ENCODE assay signal across 8 mouse cellular contexts in the genomic region with DNA sequence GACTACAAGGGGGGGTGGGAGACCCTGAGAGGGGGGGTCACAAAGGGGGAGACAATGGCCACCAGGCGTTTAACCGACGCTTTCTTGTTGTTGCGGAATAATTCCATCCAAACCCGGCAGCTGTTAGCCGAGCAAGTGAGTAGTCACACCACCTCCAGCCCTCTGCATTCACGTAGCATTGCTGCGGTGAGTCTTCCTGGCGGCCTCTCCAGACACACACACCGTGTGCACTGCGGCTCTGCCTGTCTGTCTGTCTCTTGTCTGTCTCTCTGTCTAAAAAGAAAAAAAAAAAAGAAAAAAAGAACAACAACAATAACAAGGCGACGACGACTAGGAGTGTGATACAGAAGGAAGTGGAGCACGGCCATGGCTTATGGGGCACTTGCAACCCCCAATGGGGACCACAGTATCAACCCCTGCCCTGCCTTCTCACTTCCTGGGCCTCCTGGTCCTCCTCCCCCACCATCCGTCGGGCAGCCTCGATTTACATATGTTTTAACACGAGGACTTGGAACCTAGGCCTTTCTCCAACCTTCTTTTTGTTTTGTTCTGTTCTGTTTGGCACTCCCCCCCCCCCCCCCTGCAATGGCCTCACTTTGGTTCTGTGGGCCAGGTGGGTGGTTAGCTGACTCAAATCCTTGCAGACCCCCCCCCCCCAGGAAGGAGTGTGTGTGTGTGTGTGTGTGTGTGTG. TPM values are rescaled to one million over a fixed set of nuclear protein-coding genes. Genes with fewer than 3 reads are reported as not detected.
DNase-seq lines count a peak whose midpoint lies in the region; ATAC-seq and TF ChIP-seq lines count a peak whose summit lies in the region.

No protein-coding gene starts in this region.

- peak; percentile 45; the same call in 1 of the 2 replicates for TF ChIP-seq POLR2A in CH12.LX (IDR thresholded peaks at IDR 0.05; ENCODE audit: low read depth, low read length)

- under 1% methylated on average over 19 of the region's 19 CpGs for WGBS in limb, embryonic 15.5 days
- under 1% methylated on average over 19 of the region's 19 CpGs for WGBS in midbrain, embryonic 15.5 days

- peaks cover 2 to 11% of the 10 kb centered on the region in 2 experiments; a peak in 2 of 4 replicates for H3K4me1 ChIP-seq in CH12.LX (ENCODE audit: control insufficient read depth in 1 of 2, insufficient read depth in 2 of 2)
- H3K4me1 ChIP-seq in limb, embryonic 15.5 days, result peaks cover 59% of the 10 kb centered on the region
- peaks cover 47% of the 10 kb centered on the region for H3K4me1 ChIP-seq in midbrain, embryonic 15.5 days

- H3K9me3 ChIP-seq in CH12.LX (replicated peaks; ENCODE audit: low read length), result no peaks in the 10 kb centered on the region
- no peaks in the 10 kb centered on the region for H3K9me3 ChIP-seq in limb, embryonic 15.5 days
- H3K9me3 ChIP-seq in midbrain, embryonic 15.5 days, result no peaks in the 10 kb centered on the region

- H3K27me3 ChIP-seq in CH12.LX (replicated peaks), result peaks cover 29% of the 10 kb centered on the region
- no peaks in the 10 kb centered on the region for H3K27me3 ChIP-seq in limb, embryonic 15.5 days
- H3K27me3 ChIP-seq in midbrain, embryonic 15.5 days (replicated peaks), result no peaks in the 10 kb centered on the region

- intact Hi-C loops in heart, postnatal 10 days (cut with DNase I), result loop anchor here (2.0 to 10.0 kb wide), 5 partner anchors 34 to 490 kb away; partner anchors contain the start of genes Atp5e and Npepl1

- in situ Hi-C loops in CH12.LX (cut with MboI; ENCODE audit: low pct_ligation_motif_present, low pct_unique_long_range_greater_than_20kb, low sequenced_read_pairs), result no loop called here

- no peak for TF ChIP-seq EP300 in CH12.LX (IDR thresholded peaks at IDR 0.05; ENCODE audit: low read length)

- H3K36me3 ChIP-seq in CH12.LX (replicated peaks in 1 of 2; ENCODE audit: control insufficient read depth in 1 of 2, insufficient read depth in 1 of 2, low read length in 1 of 2), result peaks cover 0 to 7% of the 10 kb centered on the region in 2 experiments
- no peaks in the 10 kb centered on the region for H3K36me3 ChIP-seq in limb, embryonic 15.5 days
- H3K36me3 ChIP-seq in midbrain, embryonic 15.5 days (replicated peaks), result no peaks in the 10 kb centered on the region

- peak overlapping the region; percentile 96 for H3K4me2 ChIP-seq in CH12.LX (ENCODE audit: insufficient read depth, low read depth, poor library complexity, severe bottlenecking)
- peak overlapping the region; percentile 61 for H3K4me2 ChIP-seq in limb, embryonic 15.5 days
- H3K4me2 ChIP-seq in midbrain, embryonic 15.5 days, result peak overlapping the region; percentile 83

- dilution Hi-C loops in CH12.LX (cut with MboI; ENCODE audit: extremely low pct_ligation_motif_present, extremely low pct_unique_long_range_greater_than_20kb, low sequenced_read_pairs), result no loop called here

- TF ChIP-seq RAD21 in CH12.LX (IDR thresholded peaks at IDR 0.05; ENCODE audit: low read depth, low read length), result no peak

- ATAC-seq in limb, embryonic 15.5 days (ENCODE audit: insufficient number of reproducible peaks, low FRiP score, low TSS enrichment, low read depth), result no peak
- ATAC-seq in midbrain, embryonic 15.5 days (replicated peaks), result no peak

- H3K9ac ChIP-seq in CH12.LX (ENCODE audit: insufficient read depth, low read depth), result peak overlapping the region; percentile 80
- H3K9ac ChIP-seq in limb, embryonic 15.5 days, result peak overlapping the region; percentile 85
- H3K9ac ChIP-seq in midbrain, embryonic 15.5 days, result peak overlapping the region; percentile 74

- peak overlapping the region; percentile 80 for H3K27ac ChIP-seq in CH12.LX (ENCODE audit: insufficient read depth, low read depth)
- peak overlapping the region; percentile 99 for H3K27ac ChIP-seq in limb, embryonic 15.5 days
- peak overlapping the region; percentile 89 for H3K27ac ChIP-seq in midbrain, embryonic 15.5 days

- TF ChIP-seq CTCF in CH12.LX (conservative IDR thresholded peaks at IDR 0.05 in 1 of 2, IDR thresholded peaks at IDR 0.05 in 1 of 2; ENCODE audit: low read depth in 2 of 2, low read length in 2 of 2), result no peak

- peak; percentile 67 for DNase-seq in 3T3-L1 (ENCODE audit: low read depth, low spot score)
- DNase-seq in CH12.LX (ENCODE audit: extremely low read depth), result peak; percentile 87
- DNase-seq in cerebellum, postnatal 14 days, result peak; percentile 17 to 24
- DNase-seq in heart, postnatal 10 days, result peak; percentile 17
- DNase-seq in thymus, adult 18-20 months, result peak; percentile 25 to 53
- no peak for DNase-seq in left cerebral cortex, adult 9 months (ENCODE audit: low spot score in 2 of 2)

- peak overlapping the region; percentile 88 to 98 (median 91) for H3K4me3 ChIP-seq in CH12.LX (replicated peaks in 1 of 3; ENCODE audit: low read depth in 2 of 3, low read length in 2 of 3, poor library complexity in 1 of 3)
- H3K4me3 ChIP-seq in limb, embryonic 15.5 days, result peak overlapping the region; percentile 75
- H3K4me3 ChIP-seq in midbrain, embryonic 15.5 days, result peak overlapping the region; percentile 69

- peaks cover 34% of the 10 kb centered on the region for H3K79me2 ChIP-seq in CH12.LX (replicated peaks; ENCODE audit: control insufficient read depth, extremely low read depth, insufficient read depth, poor library complexity, severe bottlenecking)

TF ChIP-seq in CH12.LX, 34 proteins besides CTCF, POLR2A, EP300 and RAD21:
- TF ChIP-seq TCF12 (IDR thresholded peaks at IDR 0.05; ENCODE audit: low read depth, low read length), result peak; percentile 4; the same call in 1 of the 2 replicates
- no peak for TF ChIP-seq USF1 (IDR thresholded peaks at IDR 0.05; ENCODE audit: low read depth, low read length)
- peak; percentile 49; the same call in 1 of the 2 replicates for TF ChIP-seq ZNF384 (IDR thresholded peaks at IDR 0.05; ENCODE audit: low read depth, low read length)
- TF ChIP-seq ELF1 (IDR thresholded peaks at IDR 0.05; ENCODE audit: low read depth, low read length), result peak; percentile 75
- no peak for TF ChIP-seq POLR2AphosphoS2 (IDR thresholded peaks at IDR 0.05; ENCODE audit: low read depth, low read length)
- peak; percentile 65; the same call in 1 of the 2 replicates for TF ChIP-seq NELFE (IDR thresholded peaks at IDR 0.05; ENCODE audit: low read depth, low read length)
- peak; percentile 85 for TF ChIP-seq SIN3A (IDR thresholded peaks at IDR 0.05; ENCODE audit: low read length)
- TF ChIP-seq SMC3 (IDR thresholded peaks at IDR 0.05; ENCODE audit: low read depth, low read length), result no peak
- TF ChIP-seq BHLHE40 (IDR thresholded peaks at IDR 0.05; ENCODE audit: low read depth, low read length), result peak; percentile 48
- TF ChIP-seq ZMIZ1 (IDR thresholded peaks at IDR 0.05; ENCODE audit: low read depth, low read length), result no peak
- peak; percentile 59; the same call in 1 of the 2 replicates for TF ChIP-seq MXI1 (IDR thresholded peaks at IDR 0.05; ENCODE audit: low read depth, low read length)
- TF ChIP-seq ETS1 (conservative IDR thresholded peaks at IDR 0.05; ENCODE audit: low read depth, low read length), result 0 out of 2 replicates have a peak, but pooled peaks have one; percentile 33
- TF ChIP-seq RCOR1 (conservative IDR thresholded peaks at IDR 0.05; ENCODE audit: low read depth, low read length), result no peak
- TF ChIP-seq TBP (conservative IDR thresholded peaks at IDR 0.05; ENCODE audit: low read depth, low read length), result peak; percentile 62; the same call in 1 of the 2 replicates
- no peak for TF ChIP-seq JUND (conservative IDR thresholded peaks at IDR 0.05; ENCODE audit: low read depth, low read length)
- TF ChIP-seq MAFK (IDR thresholded peaks at IDR 0.05; ENCODE audit: insufficient replicate concordance, low read length), result no peak
- peak; percentile 52 for TF ChIP-seq MAZ (IDR thresholded peaks at IDR 0.05; ENCODE audit: low read depth, low read length)
- TF ChIP-seq CHD2 (IDR thresholded peaks at IDR 0.05; ENCODE audit: low read length), result peak; percentile 80
- peak; percentile 73; the same call in 1 of the 2 replicates for TF ChIP-seq MYC (IDR thresholded peaks at IDR 0.05; ENCODE audit: low read depth, low read length)
- TF ChIP-seq KAT2A (IDR thresholded peaks at IDR 0.05; ENCODE audit: insufficient replicate concordance, low read length), result no peak
- TF ChIP-seq ZC3H11A (IDR thresholded peaks at IDR 0.05; ENCODE audit: low read depth, low read length), result no peak
- TF ChIP-seq MAX (IDR thresholded peaks at IDR 0.05; ENCODE audit: low read length), result peak; percentile 71; the same call in 1 of the 2 replicates
- peak; percentile 55; the same call in 1 of the 2 replicates for TF ChIP-seq HCFC1 (IDR thresholded peaks at IDR 0.05; ENCODE audit: low read depth, low read length)

RNA-seq across cellular contexts. Expression of gene Stx16, which starts 1.0 kb away (rescaled TPM):
- total RNA-seq in CH12.LX (2012; rRNA removed), result 17.2 and 22.5 TPM in 2 replicates
- 18.8 and 21.0 TPM in 2 replicates for total RNA-seq in CH12.LX (2014; rRNA removed)
- 33.2 and 40.7 TPM in 2 replicates for polyA plus RNA-seq in CH12.LX (2012; ENCODE audit: insufficient read length, low read depth)
- 10 to 100 TPM; 35.3 to 38.7 TPM for total RNA-seq in heart, postnatal 10 days (2021)
- 12.5 and 12.6 TPM in 2 replicates for polyA plus RNA-seq in limb, embryonic 15.5 days (2015; fragmentation: Nextera tagmentation; extraction: Ambion mirVana)
- 15.2 and 16.7 TPM in 2 replicates for polyA plus RNA-seq in midbrain, embryonic 15.5 days (2015; fragmentation: Nextera tagmentation; extraction: Ambion mirVana)

RNA-seq across cellular contexts. Expression of gene Npepl1, which starts 33.0 kb away (rescaled TPM):
- total RNA-seq in CH12.LX (2012; rRNA removed) (37.2 and 39.5 TPM in 2 replicates), CH12.LX (2014; rRNA removed) (72.0 and 93.6 TPM in 2 replicates)
- polyA plus RNA-seq in CH12.LX (2012; ENCODE audit: insufficient read length, low read depth), result 90.8 and 93.3 TPM in 2 replicates
- 10 to 100 TPM; 60.5 to 63.0 TPM for total RNA-seq in heart, postnatal 10 days (2021)
- 69.9 and 86.1 TPM in 2 replicates for polyA plus RNA-seq in limb, embryonic 15.5 days (2015; fragmentation: Nextera tagmentation; extraction: Ambion mirVana)
- polyA plus RNA-seq in midbrain, embryonic 15.5 days (2015; fragmentation: Nextera tagmentation; extraction: Ambion mirVana), result 17.4 and 19.6 TPM in 2 replicates

Comparison
In these comparisons a context has a peak if more than half of its experiments do, and no peak if none do; other contexts are left out.
1. DNase-seq: peak in 3T3-L1 (single experiment), CH12.LX (single experiment), cerebellum, postnatal 14 days (2 of 2), heart, postnatal 10 days (2 of 2) and thymus, adult 18-20 months (2 of 2); none in left cerebral cortex, adult 9 months (0 of 2).
2. Peak in every context shown above with its lines, with median percentiles within 50 percentile points of each other: H3K27ac ChIP-seq, H3K4me2 ChIP-seq, H3K4me3 ChIP-seq and H3K9ac ChIP-seq.